Mouse (Mus musculus) erythroblast, adult 5-6 weeks (primary cell): ENCODE measurements around the gene Bbs4. TPM values are rescaled to one million over a fixed set of nuclear protein-coding genes. Genes with fewer than 3 reads are reported as not detected.

Experiments used
- total RNA-seq, 2 experiments: library from RNA; stranded (forward) in 1 of 2; stranded (reverse) in 1 of 2; fragments of 150-400 nt in 1 of 2; fragments of 200-764, 138-1000 nt in 1 of 2; gene quantifications; 2 replicates each; pipeline versions ENCODE4 v1.2.3 to v1.2.4; 2015 to 2017; ENCODE audit warnings: low replicate concordance in 2 of 2

The Bbs4 gene
- total RNA-seq, 2 experiments from 2014 or later = 0.85 to 2.5 TPM

Other genes starting within 250 kb of the Bbs4 start
- 79.5 and 126 TPM in 2 replicates for gene Adpgk, start 62.0 kb downstream of the Bbs4 start, total RNA-seq (2015; ENCODE audit: low replicate concordance)
- gene Adpgk, start 62.0 kb downstream of the Bbs4 start, total RNA-seq (2017; ENCODE audit: low replicate concordance) = 71.7 and 75.5 TPM in 2 replicates
- 42.4 and 49.8 TPM in 2 replicates for gene Arih1, start 133.1 kb upstream of the Bbs4 start, total RNA-seq (2015; ENCODE audit: low replicate concordance)
- 89.2 and 128 TPM in 2 replicates for gene Arih1, start 133.1 kb upstream of the Bbs4 start, total RNA-seq (2017; ENCODE audit: low replicate concordance)
- 24.2 and 25.7 TPM in 2 replicates for gene Hexa, start 186.0 kb upstream of the Bbs4 start, total RNA-seq (2015; ENCODE audit: low replicate concordance)
- gene Hexa, start 186.0 kb upstream of the Bbs4 start, total RNA-seq (2017; ENCODE audit: low replicate concordance) = 36.8 and 52.1 TPM in 2 replicates
- gene Tmem202, start 186.3 kb upstream of the Bbs4 start, total RNA-seq (2015; ENCODE audit: low replicate concordance) = not detected in 2 replicates
- not detected in 2 replicates for gene Tmem202, start 186.3 kb upstream of the Bbs4 start, total RNA-seq (2017; ENCODE audit: low replicate concordance)
- not detected in 2 replicates for gene Celf6, start 224.4 kb upstream of the Bbs4 start, total RNA-seq (2015; ENCODE audit: low replicate concordance)
- gene Celf6, start 224.4 kb upstream of the Bbs4 start, total RNA-seq (2017; ENCODE audit: low replicate concordance) = not detected in 2 replicates